Mouse (Mus musculus) thymus, postnatal 0 days (tissue): ENCODE data around the gene Mfn1. TPM values are rescaled to one million over a fixed set of nuclear protein-coding genes. Genes with fewer than 3 reads are reported as not detected.

Experiments
- DNase-seq: peaks from one replicate; pipeline ENCODE4 v3.0.0-alpha.2; 2015; ENCODE audit warnings: low spot score
- polyA plus RNA-seq: library from polyadenylated mRNA; unstranded; fragments of >200 nt; fragmentation: Nextera tagmentation; extraction: Ambion mirVana; gene quantifications from 2 replicates; pipeline ENCODE4 v1.2.1, GENCODE M21; 2015

Gene Mfn1
- polyA plus RNA-seq, 1 experiment from 2014 or later, result 16.8 TPM

DNA sequence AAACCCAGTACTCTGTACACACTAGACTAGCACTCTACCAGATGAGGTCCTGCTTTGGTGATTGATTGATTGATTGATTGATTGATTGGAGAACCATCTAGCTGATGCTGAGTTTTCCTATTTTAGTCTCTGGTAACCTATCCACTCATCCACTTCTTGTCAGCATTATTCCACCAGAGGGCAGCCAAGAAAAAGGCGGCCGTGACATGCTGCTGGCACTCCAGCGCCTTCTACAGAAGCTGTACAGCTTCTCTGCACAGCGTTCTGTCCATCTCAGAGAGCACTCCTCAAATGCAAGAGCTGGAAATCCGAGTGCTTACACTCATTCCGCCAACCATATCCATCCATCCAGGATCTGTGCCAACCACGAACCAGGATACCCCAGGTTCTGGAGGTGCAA, 81.3 kb downstream of the Mfn1 start:
- peak; percentile 32 for DNase-seq

DNA sequence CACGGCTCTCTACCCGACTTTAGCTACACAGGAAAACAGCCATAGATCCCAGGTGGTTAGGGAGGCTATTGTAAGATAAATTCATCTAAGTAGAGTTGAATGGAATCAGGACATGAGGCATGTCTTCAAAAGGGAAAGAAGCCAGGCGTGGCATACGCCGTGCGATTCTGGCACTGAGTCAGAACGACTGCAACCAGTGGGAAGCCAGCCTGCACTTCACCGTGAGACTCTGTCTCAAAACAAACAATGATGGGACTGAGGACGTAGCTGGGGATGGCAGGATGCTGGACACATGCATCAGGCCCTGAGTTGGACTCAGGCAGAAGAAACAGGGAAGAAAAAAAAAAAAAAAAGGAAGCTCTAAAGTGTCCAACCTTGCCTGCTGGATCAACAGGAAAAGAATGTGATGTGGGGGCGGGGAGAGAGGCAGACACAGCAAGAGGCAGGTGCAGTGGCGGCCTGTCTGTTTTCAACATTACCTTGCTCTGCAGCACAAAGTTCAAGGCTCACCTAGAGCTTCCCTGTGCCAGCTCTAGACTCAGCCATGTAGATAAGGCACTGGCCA, 82.4 kb downstream of the Mfn1 start:
- DNase-seq, result no peak

DNA sequence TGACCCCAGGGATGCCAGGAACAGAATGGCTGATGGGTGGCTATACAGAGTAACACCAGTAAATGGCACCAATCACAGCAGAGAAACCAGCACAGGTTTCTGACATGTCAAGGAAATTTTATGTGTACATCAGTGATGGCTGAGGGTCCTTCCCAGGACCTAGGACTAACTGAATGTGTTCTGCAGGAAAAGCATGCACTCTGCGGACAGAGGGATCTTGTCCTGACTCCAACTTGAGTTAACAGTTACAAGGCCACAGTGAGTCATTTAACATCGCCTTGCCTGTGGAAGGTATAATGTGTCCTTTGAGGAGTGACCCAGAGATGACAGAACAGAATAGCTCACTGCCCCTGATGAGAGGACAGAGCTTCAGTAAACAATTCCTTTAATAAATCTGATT, 85.5 kb downstream of the Mfn1 start:
- no peak for DNase-seq

DNA sequence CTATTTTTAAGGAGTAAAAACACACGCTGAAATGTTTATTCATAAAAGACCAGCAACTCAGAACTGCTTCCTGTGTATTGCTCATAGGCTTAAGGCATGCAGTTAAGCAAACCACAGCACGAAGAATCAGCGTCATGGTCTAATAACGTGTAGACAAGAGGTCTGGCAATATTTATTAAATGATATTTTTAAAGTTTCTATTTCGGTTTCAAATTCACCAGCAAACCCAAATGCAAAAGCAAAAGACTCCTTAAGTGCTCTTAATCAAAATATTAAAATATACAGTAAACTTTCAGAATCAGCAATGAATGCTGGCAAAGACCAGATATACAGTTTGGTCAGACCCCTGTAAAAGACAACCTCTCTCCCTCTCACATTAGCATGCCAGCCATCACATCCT, 86.1 kb downstream of the Mfn1 start:
- DNase-seq, result no peak

DNA sequence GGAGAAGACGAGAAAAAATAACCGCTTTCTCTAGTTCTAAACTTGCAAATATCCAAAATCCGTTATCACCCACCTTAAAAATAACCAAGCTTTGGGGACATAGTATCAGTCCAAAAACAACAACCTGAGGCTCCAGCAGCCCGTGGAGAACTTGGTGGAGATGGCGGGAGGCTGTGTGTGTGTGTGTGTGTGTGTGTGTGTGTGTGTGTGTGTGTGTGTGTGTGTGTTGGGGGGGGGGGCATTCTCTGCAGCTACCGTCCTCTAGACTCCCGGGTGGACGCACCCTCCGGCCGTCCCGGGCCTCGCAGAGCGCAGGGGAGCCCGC, 86.7 kb downstream of the Mfn1 start:
- DNase-seq, result no peak

DNA sequence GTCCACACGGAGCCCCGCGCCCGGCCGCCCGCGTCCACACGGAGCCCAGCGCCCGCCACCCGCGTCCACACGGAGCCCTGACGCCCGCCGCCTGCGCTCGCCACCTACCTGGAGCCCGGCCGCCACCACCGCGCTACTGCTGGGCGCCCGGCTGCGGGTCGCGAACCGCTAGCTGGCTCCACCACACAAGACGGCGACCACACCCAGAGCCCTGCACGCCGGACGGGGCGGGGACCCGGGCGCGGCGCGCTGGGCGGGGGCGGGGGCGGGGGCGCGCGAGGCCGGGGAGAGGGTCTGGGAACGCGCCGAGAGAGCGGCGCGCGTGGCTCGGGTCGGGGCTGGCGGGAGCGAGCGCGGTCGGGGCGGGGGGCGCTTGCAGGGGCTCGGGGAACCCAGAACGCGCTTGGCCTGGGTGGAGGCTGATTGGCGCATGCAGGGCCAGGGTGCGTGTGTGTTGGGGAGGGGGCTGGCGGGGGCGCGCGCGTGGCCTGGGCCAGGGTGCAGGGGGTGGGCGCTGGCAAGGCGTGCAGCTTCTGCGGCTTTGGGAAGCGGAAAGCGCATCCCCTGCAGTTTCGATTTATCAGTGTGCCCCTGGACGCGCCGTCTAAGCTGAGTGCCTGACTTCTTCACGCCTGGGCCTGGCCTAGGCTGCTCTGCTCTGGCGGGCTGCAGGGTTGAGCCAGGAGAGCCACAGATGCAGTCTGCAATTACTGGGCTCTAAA, 87.2 kb downstream of the Mfn1 start, which contains the start of gene Gnb4:
Gene Gnb4, minus strand, starts transcription at position 255 of the 722 bp plus-strand sequence.
- peak; percentile 32 for DNase-seq

DNA sequence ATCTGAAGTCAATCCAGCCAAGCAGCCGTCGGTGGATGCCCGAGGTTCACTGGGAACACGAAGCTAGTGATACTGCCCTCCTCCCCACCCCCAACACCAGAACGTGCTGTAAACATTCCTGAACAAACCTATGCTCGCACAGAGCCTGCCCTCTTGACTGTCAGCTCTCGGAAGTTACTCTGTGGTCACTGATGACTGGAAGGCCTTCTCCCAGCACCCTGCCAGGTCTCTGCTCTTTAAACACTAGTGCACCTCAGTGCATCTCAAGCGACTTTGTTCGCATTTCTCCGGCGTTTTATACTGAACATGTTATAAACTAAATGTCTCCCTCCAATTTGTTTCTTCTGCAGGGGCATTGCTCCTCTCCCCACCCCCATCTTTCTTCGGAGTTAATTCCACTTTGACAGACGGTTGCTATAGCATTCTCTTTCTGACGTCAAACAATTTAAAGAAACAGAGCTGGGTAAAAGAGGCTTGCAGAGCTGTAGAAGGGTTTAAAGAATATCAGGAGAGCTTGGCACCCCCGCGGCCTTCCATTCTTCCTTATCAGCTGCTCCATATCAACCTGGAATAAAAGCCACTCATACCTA, 87.9 kb downstream of the Mfn1 start:
- no peak for DNase-seq

DNA sequence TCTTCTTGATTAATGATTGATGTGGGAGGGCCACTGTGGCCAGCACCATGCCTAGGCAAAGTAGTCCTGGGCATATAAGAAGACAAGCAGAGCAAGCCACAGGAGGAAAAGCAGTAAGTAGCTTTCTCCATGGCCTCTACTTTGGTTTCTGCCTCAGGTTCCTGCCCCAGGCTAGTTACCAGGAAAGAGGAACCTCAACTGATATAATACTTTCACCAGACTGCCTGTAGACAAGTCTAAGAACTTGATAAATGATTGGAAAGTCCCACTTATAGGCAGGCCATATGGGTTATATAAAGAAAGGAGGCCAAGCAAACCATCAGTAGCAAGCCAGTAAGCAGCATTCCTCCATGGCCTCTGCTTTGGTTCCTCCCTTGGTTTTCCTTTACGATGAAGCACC, 92.4 kb downstream of the Mfn1 start:
- no peak for DNase-seq

DNA sequence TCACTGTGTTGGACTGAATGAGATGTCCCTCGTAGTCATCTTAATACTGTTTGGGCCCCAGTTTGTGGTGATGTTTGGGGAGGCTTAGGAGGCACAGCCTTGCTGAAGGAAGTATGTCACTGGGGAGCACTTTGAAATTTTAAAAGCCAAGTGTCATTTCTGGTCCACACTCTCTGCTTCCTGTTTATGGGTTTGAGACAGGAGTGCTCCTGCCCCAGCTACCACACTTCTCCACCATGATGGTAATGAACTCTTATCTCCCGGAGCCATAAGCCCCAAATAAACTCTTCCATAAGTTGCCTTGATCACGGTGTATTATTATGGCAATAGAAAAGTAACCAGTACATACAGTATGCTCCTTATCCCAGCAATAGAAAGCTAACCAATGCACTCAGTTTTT, 92.8 kb downstream of the Mfn1 start:
- DNase-seq, result no peak

DNA sequence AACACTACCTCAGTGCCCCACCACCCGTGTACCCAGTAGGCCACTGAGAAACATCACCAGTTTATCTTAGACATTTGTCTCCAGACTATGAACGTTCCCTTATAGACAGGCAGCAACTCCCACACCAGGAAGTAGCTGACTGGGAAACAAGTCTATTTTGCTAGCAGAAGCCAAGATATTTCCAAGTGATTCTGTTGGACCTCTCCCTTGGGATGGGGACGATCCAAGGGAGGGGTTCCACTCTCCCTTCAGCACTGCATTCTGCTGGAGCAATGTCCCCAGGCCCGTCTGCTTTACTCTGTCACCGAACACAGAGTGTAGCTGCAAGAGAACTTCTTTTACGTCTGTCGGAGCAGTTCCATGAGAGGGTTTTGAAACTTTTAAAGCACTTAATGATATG, 98.9 kb downstream of the Mfn1 start:
- no peak for DNase-seq

Other genes starting within 250 kb of the Mfn1 start
- 2.5 and 2.8 TPM in 2 replicates for gene Zmat3, start 163.5 kb upstream of the Mfn1 start, polyA plus RNA-seq
- 12.7 and 13.3 TPM in 2 replicates for gene Pik3ca, start 131.8 kb upstream of the Mfn1 start, polyA plus RNA-seq
- gene Kcnmb3, start 37.2 kb upstream of the Mfn1 start, polyA plus RNA-seq, result 0.09 and 0.21 TPM in 2 replicates
- gene Zfp639, start 19.2 kb upstream of the Mfn1 start, polyA plus RNA-seq, result 31.8 and 33.0 TPM in 2 replicates
- 43.3 and 45.5 TPM in 2 replicates for gene Gnb4, start 87.1 kb downstream of the Mfn1 start, polyA plus RNA-seq
- 164 and 171 TPM in 2 replicates for gene Actl6a, start 176.8 kb downstream of the Mfn1 start, polyA plus RNA-seq
- 360 and 369 TPM in 2 replicates for gene Ndufb5, start 207.5 kb downstream of the Mfn1 start, polyA plus RNA-seq
- gene Mrpl47, start 208.1 kb downstream of the Mfn1 start, polyA plus RNA-seq, result 39.3 and 42.6 TPM in 2 replicates